Mouse (Mus musculus) layer of hippocampus, postnatal 25 days (tissue): ENCODE measurements at regions not wholly inside any gene's neighbourhood (a gene's known extent, or its start where the extent isn't known, plus 50 kb on each side); places are given as distances from the start of the nearest gene placed in this dataset.
A peak's percentile ranks its signal among the peaks of the same experiment; 100 is the strongest.

Experiments
- DNase-seq, 2 experiments: peaks; one replicate each; pipeline ENCODE4 v3.0.0; 2022; ENCODE audit warnings: mixed read lengths in 2 of 2, low spot score in 1 of 2; ENCODE audit errors: extremely low spot score in 1 of 2

DNA sequence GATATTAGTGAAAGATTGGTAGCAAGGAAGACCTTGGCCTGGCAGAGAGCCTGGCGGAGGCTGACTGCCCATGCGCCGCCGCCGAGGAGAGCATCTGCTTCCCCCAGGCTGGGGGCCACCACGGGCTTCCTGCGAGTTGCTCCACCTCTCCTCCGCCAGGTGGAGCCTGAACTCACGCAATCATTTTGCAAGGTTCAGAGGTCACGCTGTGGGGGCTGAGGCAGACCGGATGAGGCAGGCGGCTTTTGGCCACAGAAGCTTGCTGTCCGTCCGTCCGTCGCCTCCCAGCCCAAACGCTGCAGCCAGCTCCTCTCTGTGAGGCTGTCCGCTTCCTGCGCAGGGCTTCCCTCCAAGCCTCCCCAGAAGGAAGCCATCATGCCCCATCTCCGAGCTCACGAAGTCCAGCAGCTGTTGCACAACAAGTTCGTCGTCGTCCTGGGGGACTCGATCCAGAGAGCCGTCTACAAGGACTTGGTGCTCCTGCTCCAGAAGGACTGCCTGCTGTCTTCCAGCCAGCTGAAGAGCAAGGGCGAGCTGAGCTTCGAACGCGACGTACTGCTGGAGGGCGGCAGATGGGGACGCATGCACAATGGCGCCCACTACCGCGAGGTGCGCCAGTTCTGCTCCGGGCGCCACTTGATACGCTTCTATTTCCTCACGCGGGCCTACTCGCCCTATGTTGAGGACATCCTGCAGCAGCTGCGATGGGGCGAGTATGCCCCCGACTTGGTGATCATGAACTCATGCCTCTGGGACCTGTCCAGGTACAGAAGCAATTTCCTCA is 269.3 kb upstream of the Erbb4 start:
- DNase-seq, result no peak

DNA sequence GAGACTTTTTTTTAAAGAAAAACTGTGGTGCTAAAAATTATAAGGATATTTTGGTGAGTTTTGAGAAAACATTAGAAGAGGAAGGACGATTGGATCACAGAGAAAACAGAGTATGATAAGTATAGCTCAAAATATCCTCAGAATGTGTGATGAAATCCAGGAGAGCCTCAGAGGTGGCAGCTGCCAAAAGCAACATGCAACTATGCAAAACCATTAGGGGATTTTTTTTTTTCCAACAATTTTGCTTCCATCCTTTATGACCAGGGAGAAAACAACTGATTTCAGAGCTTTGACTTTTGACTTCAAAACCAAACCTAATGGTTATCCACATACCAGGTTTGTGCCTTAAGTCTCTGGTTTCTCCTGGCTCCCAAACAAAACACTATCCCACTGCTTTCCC is 267.4 kb upstream of the Erbb4 start:
- no peak for DNase-seq

DNA sequence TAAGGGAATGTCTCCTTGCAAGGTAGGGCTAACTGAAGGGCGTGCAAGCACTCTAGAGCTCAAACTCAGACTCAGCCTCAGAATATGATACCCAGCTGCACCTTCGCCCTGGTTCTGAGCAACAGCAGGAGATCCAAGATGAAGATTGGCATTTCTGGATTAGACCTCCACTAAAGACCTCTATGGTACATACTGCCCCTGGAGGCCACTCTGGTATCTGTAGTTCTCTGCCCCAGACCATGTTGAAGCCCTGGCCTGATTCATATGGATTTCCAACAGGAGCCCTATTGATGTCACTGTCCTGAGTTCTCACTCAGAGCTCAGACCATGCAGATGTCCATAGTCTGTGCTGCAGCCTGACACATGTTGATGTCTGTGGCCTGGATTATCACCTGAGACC is 262.2 kb upstream of the Erbb4 start:
- no peak for DNase-seq

DNA sequence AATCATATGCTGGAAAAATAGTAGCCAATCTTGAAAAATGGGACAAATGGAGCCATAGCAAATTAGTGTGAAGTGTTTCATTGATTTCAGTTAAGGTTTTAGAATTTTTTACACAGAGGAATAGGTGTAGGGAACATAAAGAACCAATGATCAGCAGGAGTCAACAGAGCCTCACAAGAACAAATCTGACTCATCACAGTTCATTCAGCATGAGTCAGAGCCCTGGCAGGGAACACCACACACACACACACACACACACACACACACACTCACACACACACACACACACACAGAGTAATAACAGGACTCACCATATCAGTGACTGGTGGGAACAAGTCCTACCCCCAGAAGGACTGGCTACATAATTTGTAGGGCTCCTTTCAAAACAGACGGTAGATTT is 259.7 kb upstream of the Erbb4 start:
- no peak for DNase-seq

DNA sequence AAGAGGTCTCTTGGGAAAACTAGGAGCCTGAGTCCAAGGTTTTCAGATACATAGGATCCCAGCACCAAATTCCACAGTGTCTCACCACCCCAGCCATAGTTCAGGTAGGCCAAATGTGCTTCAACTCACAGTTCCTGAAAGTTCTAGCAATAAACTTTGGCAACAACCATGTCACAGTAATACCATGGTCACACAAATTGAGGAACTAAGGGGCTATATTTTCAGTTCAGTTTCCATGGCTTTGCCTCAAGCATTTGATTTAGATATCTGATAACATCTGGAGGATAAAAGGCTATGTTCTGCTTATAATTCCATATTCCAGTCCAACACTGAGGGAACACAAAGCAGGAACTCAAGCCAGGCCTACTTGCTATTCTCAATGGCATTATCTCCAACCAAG is 256.2 kb upstream of the Erbb4 start:
- DNase-seq, result no peak

DNA sequence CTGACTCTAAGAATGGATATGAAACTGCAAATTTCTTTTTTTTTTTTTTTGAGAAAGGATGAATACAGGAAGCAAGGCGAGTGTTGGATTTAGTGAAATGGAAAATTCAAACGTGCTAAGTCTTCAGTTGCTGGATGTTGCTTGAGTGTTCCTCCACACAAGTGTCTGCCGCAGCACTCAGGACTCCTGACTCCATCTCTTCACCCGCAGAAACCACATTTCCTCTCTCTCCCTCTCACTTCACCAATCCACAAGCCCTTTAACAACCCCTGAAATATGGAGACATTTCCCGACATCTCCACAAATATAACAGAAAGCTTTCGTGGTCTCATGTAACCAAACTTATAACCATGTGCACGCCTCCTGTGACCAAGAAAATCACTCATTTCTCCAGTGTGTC is 249.7 kb upstream of the Erbb4 start:
- no peak for DNase-seq

DNA sequence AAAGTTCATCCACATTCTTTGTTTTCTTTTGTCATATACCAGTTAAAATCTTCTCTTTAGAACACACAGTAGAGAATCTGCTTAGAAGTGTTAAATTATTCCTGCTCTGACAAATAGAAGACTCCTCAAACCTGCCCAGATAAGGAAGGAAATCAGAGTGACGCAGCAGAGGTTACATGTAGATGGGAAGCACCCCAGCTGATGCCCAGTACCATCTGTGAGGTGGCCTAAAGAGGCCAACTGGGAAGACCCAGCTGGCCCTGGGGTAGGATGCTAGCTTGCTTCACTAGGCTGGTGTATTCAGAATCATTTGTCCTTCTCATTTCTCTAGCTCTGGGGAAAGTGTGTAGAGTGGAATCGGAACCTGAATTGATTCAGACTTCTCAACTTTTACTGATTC is 242.6 kb upstream of the Erbb4 start:
- no peak for DNase-seq

DNA sequence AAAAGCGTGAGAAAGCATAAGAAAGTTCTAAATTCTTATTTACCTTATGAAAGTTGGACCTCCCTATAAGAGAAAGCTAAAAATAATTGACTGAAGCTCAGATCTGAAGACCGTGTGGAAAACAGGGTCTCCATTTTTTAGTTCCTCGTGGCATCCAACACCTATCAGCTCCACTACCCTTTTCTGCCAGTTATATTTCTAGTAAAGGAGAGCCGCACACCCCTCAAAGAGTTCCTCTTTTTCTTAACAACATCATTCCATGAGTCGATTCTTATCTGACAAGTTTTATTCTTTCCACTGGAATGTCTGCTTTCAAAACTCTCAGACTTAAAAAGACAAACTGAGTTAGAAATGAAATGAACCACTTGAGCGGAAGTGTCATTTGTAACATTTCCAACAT is 242.0 kb upstream of the Erbb4 start:
- no peak for DNase-seq

DNA sequence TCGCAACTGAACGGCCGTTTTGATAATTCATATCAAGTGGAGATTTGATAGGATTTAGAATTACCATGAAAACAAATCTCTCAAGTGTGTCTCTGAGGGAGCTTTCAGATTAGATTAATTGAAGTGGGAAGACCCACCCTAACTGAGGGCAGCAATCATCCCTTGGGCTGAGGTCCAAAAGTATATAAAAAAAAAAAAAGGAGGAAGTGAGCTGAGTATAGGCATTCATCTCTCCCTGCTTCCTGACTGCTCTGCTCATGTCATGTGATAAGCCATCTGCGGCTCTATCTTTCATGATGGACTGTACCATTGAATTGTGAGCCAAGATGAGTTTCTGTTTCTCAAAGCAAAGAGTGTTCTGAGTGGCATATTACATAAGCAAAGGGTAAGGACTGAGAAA is 234.2 kb upstream of the Erbb4 start:
- no peak for DNase-seq

DNA sequence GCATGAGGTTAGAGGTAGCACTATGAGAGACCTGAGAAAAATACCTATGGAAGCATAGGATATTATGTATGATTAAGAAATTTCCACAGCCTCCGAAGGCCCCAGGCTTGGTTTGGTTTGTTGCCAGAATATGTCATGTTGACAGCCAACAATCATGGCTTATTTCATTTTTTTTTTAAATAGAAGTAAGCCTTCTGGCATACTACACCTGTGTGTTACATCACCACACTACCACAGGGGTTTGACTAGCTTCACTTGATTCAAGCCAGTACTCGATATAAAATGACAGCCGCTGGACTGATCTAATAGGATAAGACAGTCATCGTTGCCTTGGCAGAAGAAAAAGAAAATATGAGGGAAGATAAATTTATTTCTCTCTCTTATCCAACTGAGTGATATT is 232.6 kb upstream of the Erbb4 start:
- DNase-seq, result no peak

DNA sequence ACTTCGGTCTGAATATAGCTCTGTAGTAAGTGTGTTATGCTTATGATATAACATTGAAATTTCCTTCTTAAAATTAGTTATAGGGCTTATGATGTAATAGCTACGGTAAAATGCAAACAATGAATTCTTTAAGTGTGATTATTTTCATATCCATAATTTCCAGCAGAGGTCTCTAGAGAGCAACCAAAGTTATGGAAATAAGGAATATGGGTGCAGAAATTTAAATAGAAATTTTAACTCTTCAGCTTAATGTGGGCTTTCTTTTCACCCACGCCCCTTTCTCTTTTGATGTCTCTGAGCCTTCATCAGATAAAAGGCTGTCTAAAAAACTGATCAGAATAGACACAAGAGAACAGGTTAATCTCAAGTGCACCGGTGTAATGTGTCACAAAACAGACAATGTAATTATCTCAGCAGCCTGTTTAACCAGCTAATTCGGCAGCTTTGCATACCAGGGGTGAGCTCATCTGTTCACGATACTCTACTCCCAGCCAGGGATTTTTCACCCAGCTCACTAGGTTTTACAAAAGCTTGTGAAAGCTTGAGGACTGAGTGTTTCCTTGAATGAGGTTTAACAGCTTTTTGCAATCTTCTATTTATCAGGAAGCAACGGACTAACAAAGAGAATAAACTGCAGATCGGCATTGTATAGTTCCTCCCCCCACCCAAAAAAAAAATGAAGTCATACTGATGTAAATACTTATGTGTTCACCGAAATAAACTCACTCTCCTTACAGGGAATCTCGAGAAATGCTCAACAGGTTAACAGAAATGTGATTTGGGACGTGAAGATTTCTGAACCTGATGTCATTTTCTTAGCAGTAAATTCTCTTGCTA is 223.8 kb upstream of the Erbb4 start:
- no peak for DNase-seq

DNA sequence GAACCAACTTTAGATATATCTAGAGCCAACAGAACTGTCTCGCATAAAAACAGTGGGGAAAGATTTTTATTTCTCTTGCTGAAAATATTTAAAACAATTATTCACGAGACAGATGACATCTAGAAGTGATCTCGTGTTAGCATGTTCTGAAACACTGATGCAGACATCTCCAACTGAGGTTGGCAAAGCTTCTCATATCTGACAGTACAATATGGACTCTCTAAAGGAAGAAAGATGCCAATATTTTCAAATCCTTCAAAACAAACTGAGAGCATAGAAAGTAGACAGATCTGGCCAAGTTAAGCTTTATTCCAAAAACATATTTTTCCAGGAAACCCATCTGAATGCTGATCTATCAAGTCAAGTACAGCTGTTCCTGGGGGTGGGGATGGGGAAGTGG is 221.5 kb upstream of the Erbb4 start:
- no peak for DNase-seq

DNA sequence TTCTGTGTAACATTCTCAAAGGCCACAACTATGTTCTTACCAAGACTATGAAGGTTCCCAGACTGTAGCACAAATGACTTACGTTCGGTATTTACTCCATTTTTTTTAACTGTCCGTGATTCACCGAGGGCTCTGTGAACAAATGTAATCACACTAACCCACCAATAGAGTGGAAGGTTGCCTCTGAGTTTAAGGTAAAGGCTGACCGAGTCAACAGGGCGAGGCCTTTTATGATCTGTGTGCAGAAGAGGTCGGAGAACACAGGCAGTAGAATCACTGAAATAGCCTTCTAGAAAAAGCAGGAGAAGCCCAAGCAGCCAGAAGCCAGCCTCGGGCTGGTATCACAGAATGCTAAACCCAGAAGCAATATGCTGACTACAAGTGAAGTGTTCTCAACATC is 218.9 kb upstream of the Erbb4 start:
- DNase-seq, result no peak

DNA sequence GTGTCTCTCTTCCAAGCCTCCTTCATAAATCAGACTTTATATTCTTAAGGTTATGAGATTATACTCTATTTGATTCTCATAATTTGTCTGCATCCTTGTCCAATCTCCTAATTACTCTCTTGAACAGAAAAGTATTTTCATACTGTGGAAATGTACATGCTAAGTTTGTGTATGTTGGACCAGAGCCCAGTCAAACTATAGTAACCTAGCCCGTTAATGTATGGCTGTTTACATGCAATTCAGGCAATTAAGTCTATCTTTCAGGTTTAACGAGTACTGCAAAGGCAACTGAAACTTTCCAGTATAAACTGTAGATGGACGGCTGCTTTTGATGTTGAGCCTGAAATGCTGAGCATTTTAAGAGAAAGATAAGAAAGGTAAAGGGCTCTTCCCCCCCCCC is 211.7 kb upstream of the Erbb4 start:
- no peak for DNase-seq

DNA sequence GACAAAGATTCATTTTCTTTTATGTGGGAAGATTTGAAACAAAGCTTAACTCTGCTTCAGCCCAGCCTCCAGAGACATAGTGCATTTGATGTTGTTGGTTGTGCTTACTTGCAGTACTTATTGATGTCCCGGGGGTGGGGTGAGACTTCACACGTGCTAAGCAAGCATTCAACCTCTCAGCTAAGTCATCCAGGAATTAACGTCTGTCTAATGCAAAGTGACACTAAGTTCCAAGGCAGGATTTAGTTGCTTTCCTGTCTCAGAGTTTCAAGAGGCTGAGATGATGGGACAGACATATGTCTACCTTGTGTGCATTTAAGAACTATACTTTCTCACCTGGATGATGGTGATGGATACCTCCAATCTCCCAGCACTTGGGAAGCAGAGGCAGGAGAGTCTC is 189.0 kb upstream of the Erbb4 start:
- no peak for DNase-seq

DNA sequence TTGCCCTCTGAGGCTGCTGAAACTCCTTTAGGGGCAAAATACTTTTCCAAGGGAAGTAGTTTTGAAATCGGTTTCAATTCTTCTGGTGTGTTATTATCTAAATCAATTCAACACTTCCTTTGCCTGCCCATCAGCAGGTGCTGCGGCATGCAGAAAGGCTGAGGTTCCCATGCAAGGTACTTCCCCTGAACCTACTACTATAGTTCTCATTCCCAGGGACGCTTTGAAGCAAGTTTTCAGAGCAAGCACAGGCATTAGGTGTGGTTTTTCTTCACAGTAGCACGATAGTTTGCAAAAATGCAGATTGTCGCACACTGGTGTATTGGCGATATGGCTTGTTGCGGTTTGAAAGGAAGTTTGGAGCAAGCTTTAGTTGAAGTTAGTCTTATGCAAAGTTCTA is 183.5 kb upstream of the Erbb4 start:
- DNase-seq, result no peak

DNA sequence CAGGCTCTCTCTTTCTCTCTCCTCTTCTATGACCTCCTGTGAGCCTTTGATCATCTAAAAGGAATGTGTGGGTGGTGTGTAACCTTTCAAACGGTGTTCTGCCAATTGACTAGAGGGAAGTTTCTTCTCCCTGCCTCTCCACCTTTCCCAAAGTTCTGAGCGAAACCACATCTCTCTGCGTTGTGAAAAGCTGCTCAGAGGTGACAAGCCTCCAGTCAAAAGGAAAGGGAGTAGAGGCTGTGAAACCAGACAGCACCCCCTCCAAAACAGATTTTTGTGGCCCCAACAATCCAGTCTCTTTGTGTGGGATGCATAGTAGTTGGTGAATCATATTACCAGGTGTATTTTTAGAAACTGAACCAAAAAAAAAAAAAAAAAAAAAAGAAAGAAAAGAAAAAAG is 178.5 kb upstream of the Erbb4 start:
- DNase-seq, result no peak

DNA sequence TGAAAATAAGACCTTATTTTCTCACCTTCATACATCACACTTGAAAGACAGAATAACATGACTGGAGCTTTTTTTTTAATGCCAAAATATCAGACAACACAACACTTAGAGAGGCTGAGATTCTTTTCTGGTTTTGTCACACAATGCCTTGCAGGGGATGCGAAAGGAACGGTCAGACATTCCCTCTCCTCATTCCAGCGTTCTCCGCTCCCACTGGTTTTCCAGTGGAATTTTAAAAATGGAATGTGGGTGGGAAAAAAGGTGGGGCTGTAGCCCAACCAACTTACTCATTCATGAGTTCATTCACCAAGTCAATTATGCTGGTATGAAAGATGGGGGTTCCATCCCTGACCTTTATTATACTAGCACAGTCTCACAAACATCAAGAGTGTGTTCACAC is 169.6 kb upstream of the Erbb4 start:
- no peak for DNase-seq

DNA sequence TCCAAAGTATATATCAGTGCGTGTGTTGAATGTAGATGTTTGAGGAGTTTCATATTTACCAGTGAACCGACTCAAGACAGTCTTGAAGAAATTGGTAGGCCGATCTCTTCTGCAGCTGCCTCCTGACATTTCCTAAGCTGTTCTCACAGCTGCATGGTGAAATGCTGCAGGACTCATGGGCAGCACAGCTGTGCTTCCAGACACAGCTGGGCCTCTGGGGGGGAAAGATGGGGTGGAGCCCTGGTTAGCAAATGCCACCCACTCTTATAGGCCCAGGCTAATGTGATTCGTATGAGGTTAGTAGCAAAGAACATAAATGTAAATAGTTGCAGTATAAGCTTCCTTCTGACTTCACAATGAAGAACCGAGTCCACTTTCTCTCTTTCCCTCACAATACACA is 139.8 kb upstream of the Erbb4 start:
- no peak for DNase-seq

DNA sequence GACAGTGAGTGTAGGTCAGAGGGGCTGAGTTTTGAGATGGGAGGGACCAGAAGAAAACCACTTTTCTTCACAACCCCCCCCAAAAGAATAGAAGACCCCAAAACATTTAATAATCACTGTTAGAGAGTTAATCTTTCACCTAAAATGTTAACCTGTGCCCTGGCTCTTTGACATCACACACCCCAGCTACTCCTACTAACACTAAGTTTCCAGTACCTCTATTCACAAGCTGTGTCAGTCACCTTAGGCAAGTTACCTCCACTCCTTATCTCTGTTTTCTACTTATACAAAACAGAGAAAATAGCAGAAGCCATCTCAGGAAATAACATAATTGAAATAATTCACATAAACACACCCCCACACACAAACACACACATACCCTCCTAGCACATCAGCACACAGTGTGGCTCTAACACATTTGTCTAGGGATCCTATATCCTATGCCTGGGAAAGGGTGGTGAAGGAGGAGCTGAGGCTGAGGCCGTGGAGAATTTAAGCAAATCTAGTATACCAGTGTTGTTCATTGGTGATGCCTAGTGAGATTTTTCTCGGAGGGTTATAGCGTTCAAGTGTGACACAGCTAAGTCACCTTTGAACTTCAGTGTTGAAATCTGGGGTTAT is 134.5 kb upstream of the Erbb4 start:
- DNase-seq, result no peak

DNA sequence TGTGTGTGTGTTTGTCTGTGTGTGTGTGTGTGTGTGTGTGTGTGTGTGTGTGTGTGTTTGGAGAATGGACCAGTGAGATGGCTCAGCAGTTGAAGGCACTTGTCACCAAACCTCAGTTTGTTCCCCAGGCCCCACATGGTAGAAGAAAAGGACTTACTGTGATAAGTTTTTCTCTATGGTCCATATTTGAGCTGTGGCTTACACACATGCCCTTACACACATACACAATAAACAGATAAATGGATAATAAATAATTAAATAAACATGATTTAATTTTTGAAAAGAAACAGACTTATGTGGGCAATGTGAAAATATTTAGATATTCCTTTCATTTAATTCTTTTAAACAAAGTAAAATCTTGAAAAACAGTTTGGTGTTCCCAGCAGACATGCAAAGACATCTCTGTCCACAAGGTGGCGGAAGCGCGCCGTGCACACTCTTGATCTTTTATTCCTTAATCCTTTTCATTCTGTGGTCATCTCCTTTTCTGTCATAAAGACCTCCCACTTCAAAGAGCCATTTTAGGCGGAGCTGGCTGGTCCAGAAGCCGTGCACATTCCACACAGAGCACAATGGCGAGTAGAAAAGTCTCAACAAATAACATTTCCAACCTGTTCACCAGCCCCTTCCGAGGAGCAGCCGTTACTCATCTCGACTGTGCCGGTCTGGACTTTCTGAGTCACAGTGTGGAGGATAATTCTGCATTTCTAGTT is 133.8 kb upstream of the Erbb4 start:
- DNase-seq, result peak; percentile 64 to 70
